Mouse (Mus musculus): ENCODE data around the gene Cbfa2t3. TPM values are rescaled to one million over a fixed set of nuclear protein-coding genes. Genes with fewer than 3 reads are reported as not detected.

Cbfa2t3 gene
- polyA plus RNA-seq, 2 experiments, result 1.9 to 3.3 TPM

DNA sequence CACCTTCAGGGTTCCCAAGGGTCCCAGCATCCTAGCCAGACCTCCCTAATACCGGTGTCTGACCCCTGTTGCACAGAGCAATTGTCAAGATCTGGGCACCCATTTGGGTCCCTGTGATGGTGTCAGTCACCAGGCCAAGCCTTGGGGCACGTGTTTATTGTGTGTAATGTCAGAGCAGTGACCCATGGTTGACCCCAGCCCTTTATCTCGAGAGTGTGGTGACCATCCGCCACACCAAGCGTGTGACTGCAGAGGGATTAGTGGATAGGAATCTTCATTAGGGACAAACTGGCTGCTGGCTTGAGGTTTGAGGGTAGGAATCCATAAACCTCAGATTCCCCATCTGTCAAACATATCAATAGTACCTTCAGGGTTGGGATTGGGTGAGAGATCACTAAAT is 29.5 kb downstream of the Cbfa2t3 start:
- H3K9ac ChIP-seq (replicated peaks), result no peak overlapping the region
- H3K36me3 ChIP-seq (replicated peaks; ENCODE audit: control insufficient read depth, insufficient read depth, low read depth), result no peaks in the 10 kb centered on the region; the same call in 1 of the 2 replicates
- H3K4me1 ChIP-seq (replicated peaks; ENCODE audit: control insufficient read depth in 2 of 2, insufficient read depth in 2 of 2, low read length in 1 of 2), result peaks cover 20 to 24% of the 10 kb centered on the region in 2 experiments
- H3K4me3 ChIP-seq (ENCODE audit: insufficient read depth in 1 of 2, low read depth in 2 of 2, low read length in 2 of 2), result no peak overlapping the region
- TF ChIP-seq CTCF (IDR thresholded peaks at IDR 0.05; ENCODE audit: low read depth), result no peak
- TF ChIP-seq EP300 (IDR thresholded peaks at IDR 0.05; ENCODE audit: low read depth), result no peak
- H3K27ac ChIP-seq, result no peak overlapping the region
- H3K9me3 ChIP-seq (ENCODE audit: control insufficient read depth, low read length), result no peaks in the 10 kb centered on the region
- H3K4me2 ChIP-seq (ENCODE audit: low read depth), result no peak overlapping the region
- DNase-seq (ENCODE audit: low read depth in 3 of 3, low spot score in 3 of 3), result no peak
- no peak for ATAC-seq (ENCODE audit: insufficient read depth)
- no peaks in the 10 kb centered on the region for H3K27me3 ChIP-seq (ENCODE audit: control insufficient read depth, insufficient read depth, low read length)
- WGBS (ENCODE audit: insufficient replicate concordance), result 60% methylated on average over 5 of the region's 5 CpGs

DNA sequence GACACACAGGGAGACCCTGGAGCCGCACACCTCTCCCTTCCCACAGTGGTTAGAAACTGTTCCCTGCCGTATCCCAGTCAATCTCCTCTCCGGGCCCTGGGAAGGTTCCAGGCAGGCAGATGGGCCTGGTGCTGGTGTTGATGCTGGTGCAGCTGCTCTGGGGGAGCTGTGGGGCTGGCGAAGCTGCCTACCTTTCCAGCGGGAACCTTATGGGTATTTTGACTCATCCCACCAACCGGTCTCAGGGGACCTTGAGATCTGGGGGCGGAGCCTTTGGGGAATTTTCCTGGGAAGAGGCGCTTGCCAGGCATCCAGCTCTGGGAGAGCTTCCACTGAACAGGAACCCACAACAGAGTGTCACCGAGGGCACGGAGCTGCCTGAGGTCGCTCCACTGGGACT is 31.1 kb downstream of the Cbfa2t3 start:
- DNase-seq (ENCODE audit: low read depth in 3 of 3, low spot score in 3 of 3) (no peak), ATAC-seq (ENCODE audit: insufficient read depth) (no peak)
- H3K4me2 ChIP-seq (ENCODE audit: low read depth), result no peak overlapping the region
- H3K36me3 ChIP-seq (replicated peaks; ENCODE audit: control insufficient read depth, insufficient read depth, low read depth), result no peaks in the 10 kb centered on the region; the same call in 1 of the 2 replicates
- no peak overlapping the region for H3K4me3 ChIP-seq (ENCODE audit: insufficient read depth in 1 of 2, low read depth in 2 of 2, low read length in 2 of 2)
- 76% methylated on average over 11 of the region's 11 CpGs for WGBS (ENCODE audit: insufficient replicate concordance)
- no peak overlapping the region for H3K27ac ChIP-seq
- TF ChIP-seq CTCF (IDR thresholded peaks at IDR 0.05; ENCODE audit: low read depth) (no peak), EP300 (IDR thresholded peaks at IDR 0.05; ENCODE audit: low read depth) (no peak)
- H3K27me3 ChIP-seq (ENCODE audit: control insufficient read depth, insufficient read depth, low read length), result no peaks in the 10 kb centered on the region
- H3K9ac ChIP-seq (replicated peaks), result no peak overlapping the region
- no peaks in the 10 kb centered on the region for H3K9me3 ChIP-seq (ENCODE audit: control insufficient read depth, low read length)
- peaks cover 20 to 26% of the 10 kb centered on the region in 2 experiments for H3K4me1 ChIP-seq (replicated peaks; ENCODE audit: control insufficient read depth in 2 of 2, insufficient read depth in 2 of 2, low read length in 1 of 2)

DNA sequence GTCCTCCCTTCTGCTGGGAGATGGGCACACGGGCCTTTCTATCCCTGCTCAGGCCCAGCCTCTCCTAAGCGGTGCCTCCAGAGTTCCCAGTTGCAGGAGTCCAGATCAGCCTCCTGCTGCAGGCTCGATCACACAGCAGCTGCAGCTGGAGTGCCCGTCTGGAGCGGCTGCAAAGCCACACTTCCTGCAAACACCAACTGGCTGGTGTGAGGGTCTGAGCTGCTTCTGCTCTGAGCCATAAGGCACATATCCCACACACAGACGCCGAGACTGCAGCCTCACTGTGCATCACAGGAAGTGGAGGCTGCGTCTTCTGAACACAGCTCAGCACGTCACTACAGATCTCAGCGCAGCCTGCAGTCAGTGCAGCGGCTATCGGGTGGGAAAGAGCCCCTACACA is 32.1 kb downstream of the Cbfa2t3 start:
- peak overlapping the region in 1 of 2 experiments; percentile 12; a peak in 1 of 4 replicates for H3K4me3 ChIP-seq (ENCODE audit: insufficient read depth in 1 of 2, low read depth in 2 of 2, low read length in 2 of 2)
- no peak for DNase-seq (ENCODE audit: low read depth in 3 of 3, low spot score in 3 of 3)
- peak overlapping the region; percentile 63 for H3K4me2 ChIP-seq (ENCODE audit: low read depth)
- H3K9ac ChIP-seq (replicated peaks), result peak overlapping the region; percentile 37; the same call in 1 of the 2 replicates
- 11% methylated on average over 12 of the region's 12 CpGs for WGBS (ENCODE audit: insufficient replicate concordance)
- no peaks in the 10 kb centered on the region for H3K36me3 ChIP-seq (replicated peaks; ENCODE audit: control insufficient read depth, insufficient read depth, low read depth)
- peaks cover 20 to 26% of the 10 kb centered on the region in 2 experiments for H3K4me1 ChIP-seq (replicated peaks; ENCODE audit: control insufficient read depth in 2 of 2, insufficient read depth in 2 of 2, low read length in 1 of 2)
- TF ChIP-seq CTCF (IDR thresholded peaks at IDR 0.05; ENCODE audit: low read depth) (no peak), EP300 (IDR thresholded peaks at IDR 0.05; ENCODE audit: low read depth) (no peak)
- ATAC-seq (ENCODE audit: insufficient read depth), result peak; percentile 9; the same call in 1 of the 2 replicates
- H3K27me3 ChIP-seq (ENCODE audit: control insufficient read depth, insufficient read depth, low read length), result no peaks in the 10 kb centered on the region
- H3K9me3 ChIP-seq (ENCODE audit: control insufficient read depth, low read length), result no peaks in the 10 kb centered on the region
- no peak overlapping the region for H3K27ac ChIP-seq

DNA sequence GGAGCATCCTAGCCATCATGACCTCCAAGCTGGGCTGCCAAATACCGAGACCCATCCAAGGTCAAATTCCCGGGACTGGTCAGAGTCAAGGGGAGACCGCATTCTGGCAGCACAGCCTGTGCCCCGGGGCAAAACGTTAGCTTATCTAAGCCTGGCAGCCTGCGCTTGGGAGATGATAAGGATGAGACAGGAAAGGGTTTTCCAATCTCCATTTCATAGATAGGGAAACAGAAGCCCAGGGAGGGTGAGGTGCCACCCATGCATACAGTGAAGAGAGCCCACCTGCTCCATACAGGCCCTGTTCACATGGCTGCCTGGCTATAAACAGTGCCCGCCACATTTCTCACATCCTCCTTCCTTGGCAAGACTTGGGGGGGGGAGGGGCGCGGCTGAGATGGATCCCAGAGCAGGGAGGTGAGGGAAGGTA is 32.6 kb downstream of the Cbfa2t3 start:
- H3K27me3 ChIP-seq (ENCODE audit: control insufficient read depth, insufficient read depth, low read length), result no peaks in the 10 kb centered on the region
- H3K4me3 ChIP-seq (ENCODE audit: insufficient read depth in 1 of 2, low read depth in 2 of 2, low read length in 2 of 2), result peak overlapping the region in 1 of 2 experiments; percentile 12; a peak in 1 of 4 replicates
- peak; percentile 73 to 81 (median 76) for DNase-seq (ENCODE audit: low read depth in 3 of 3, low spot score in 3 of 3)
- peak overlapping the region; percentile 63 for H3K4me2 ChIP-seq (ENCODE audit: low read depth)
- 8% methylated on average over 9 of the region's 9 CpGs for WGBS (ENCODE audit: insufficient replicate concordance)
- TF ChIP-seq CTCF (IDR thresholded peaks at IDR 0.05; ENCODE audit: low read depth) (no peak), EP300 (IDR thresholded peaks at IDR 0.05; ENCODE audit: low read depth) (peak; percentile 94)
- H3K27ac ChIP-seq, result no peak overlapping the region
- peaks cover 20 to 26% of the 10 kb centered on the region in 2 experiments for H3K4me1 ChIP-seq (replicated peaks; ENCODE audit: control insufficient read depth in 2 of 2, insufficient read depth in 2 of 2, low read length in 1 of 2)
- peak overlapping the region; percentile 37 for H3K9ac ChIP-seq (replicated peaks)
- no peaks in the 10 kb centered on the region for H3K36me3 ChIP-seq (replicated peaks; ENCODE audit: control insufficient read depth, insufficient read depth, low read depth)
- H3K9me3 ChIP-seq (ENCODE audit: control insufficient read depth, low read length), result no peaks in the 10 kb centered on the region
- peak; percentile 80 for ATAC-seq (ENCODE audit: insufficient read depth)

DNA sequence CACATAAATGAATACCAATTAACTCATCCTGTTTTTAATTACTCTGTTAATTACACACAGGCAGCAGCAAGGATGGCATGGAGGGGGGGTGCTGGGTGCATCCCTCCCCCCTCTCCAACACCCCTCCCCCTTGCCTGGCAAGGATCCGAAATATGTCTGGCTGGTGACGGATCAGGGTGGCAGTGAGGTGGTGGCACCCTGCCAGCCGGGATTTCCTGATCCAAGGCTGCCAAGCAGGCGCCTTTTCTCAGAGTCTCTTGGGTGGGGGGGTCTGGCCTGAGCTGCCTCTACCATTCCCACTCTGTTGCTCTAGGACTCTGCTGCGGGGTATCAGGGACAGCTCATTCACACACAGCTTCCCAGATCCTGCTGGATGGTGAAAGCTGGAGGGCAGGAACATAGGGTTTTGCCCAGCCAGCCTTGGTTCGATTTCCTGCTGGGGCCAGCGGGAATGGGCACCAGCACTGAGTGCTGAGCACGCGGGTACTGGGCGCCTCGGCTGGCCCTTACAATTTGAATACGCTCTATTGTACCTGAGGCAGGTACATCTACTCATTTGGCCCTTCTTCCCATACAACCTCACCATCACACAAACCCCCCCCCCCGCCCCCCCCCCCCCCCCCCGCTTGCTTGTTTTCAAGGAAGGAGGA is 33.1 kb downstream of the Cbfa2t3 start:
- no peak for ATAC-seq (ENCODE audit: insufficient read depth)
- H3K4me3 ChIP-seq (ENCODE audit: insufficient read depth in 1 of 2, low read depth in 2 of 2, low read length in 2 of 2), result no peak overlapping the region
- no peaks in the 10 kb centered on the region for H3K9me3 ChIP-seq (ENCODE audit: control insufficient read depth, low read length)
- WGBS (ENCODE audit: insufficient replicate concordance), result 47% methylated on average over 12 of the region's 14 CpGs
- no peaks in the 10 kb centered on the region for H3K27me3 ChIP-seq (ENCODE audit: control insufficient read depth, insufficient read depth, low read length)
- H3K36me3 ChIP-seq (replicated peaks; ENCODE audit: control insufficient read depth, insufficient read depth, low read depth), result no peaks in the 10 kb centered on the region
- no peak for DNase-seq (ENCODE audit: low read depth in 3 of 3, low spot score in 3 of 3)
- peak overlapping the region; percentile 63 for H3K4me2 ChIP-seq (ENCODE audit: low read depth)
- no peak for TF ChIP-seq EP300 (IDR thresholded peaks at IDR 0.05; ENCODE audit: low read depth)
- TF ChIP-seq CTCF (IDR thresholded peaks at IDR 0.05; ENCODE audit: low read depth), result no peak
- no peak overlapping the region; the same call in none of the 2 replicates for H3K9ac ChIP-seq (replicated peaks)
- peaks cover 20 to 26% of the 10 kb centered on the region in 2 experiments for H3K4me1 ChIP-seq (replicated peaks; ENCODE audit: control insufficient read depth in 2 of 2, insufficient read depth in 2 of 2, low read length in 1 of 2)
- no peak overlapping the region for H3K27ac ChIP-seq

All from liver, embryonic 14.5 days (tissue).